Mouse (Mus musculus): Measurements from ENCODE around the gene Epdr1. TPM values are rescaled to one million over a fixed set of nuclear protein-coding genes. Genes with fewer than 3 reads are reported as not detected.

Gene Epdr1
- total RNA-seq (2022) = 10 to 100 TPM; 22.3 to 29.1 (median 24.1) TPM

GRCm38 (mm10) chr13:19619216-19619927, at the start of gene Epdr1:
Epdr1 (minus strand) TSS chr13:19619927.
- DNase-seq (ENCODE audit: low spot score) = peak; percentile 27

DNA sequence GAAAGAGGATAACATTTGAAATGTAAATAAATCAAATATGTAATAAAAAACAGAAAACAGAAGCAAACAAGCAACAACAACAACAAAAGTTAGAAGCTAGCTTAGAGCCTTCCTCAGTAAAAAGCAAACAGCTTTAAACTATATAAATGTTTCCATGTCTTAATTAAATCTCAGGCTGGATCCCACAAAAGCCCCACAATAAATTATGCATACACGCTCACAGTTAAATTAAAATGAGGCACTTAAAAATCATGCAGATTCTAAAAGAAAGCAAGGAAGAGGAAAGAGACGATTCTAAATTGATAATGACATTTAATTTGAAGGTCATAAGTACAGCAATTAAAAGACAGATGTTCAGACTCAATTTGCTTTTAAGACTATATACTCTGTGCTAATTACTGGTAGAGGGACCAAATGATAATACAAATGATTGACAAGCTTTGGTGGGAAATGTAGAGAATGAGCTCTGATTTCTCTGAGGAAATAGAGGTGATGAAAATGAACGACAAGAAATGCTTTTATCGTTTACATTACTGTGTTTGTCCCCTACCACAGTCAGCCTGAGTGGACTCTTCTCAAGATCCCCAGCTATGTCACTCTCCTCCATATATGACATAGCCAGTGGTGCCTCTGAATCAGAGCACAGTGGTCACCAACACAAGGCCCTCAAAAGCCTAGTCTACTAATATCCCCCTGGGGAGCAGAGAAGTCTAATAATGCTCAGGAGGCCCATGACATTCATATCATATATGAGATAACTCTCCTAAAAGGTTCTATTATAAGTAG, 48.8 kb upstream of the Epdr1 start:
- DNase-seq (ENCODE audit: low spot score) = no peak

- no peak for DNase-seq (ENCODE audit: low spot score)
Observed at GRCm38 (mm10) chr13:19652405-19652804, 32.7 kb upstream of the Epdr1 start.

GRCm38 (mm10) chr13:19649824-19650223, 30.1 kb upstream of the Epdr1 start:
- no peak for DNase-seq (ENCODE audit: low spot score)

DNA sequence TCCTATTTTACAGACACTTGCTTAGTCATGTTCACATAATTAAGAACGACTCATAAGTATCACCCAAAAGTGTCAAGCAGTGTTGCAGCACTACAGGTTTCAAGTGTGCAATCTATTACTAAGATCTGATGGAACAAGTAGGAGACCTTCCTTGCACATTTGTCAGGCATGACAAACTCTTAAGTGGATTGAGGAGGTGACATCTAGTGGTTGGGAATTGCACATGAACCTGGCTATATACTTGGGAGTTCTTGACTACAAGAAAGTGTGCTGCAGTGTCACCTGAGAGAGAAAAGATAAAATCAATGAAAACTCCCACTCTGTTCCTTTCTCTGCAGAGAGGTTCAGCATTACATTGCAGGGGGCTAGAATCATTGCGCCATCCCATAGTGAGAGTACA, 24.5 kb upstream of the Epdr1 start:
- DNase-seq (ENCODE audit: low spot score) = no peak

DNA sequence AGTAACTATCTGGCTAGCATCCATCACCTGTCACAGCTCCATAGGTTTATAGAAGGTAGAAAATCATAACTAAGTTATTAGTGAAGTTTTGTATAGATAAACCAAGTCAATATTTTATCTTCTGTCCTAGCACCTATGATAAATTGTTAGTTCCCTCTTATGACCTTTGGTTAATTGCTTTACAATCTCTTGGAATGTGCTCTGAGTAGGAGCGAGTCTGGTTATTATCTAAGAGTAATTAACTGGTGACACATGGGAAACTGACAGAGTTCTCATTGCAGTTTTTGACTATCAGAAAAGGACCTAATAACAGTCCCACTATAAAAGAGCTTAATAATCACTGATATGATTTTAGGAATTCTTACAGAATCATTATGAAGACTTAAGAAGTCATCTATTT, 23.8 kb upstream of the Epdr1 start:
- no peak for DNase-seq (ENCODE audit: low spot score)

- DNase-seq (ENCODE audit: low spot score) = no peak
Observed at GRCm38 (mm10) chr13:19640203-19640851, 20.6 kb upstream of the Epdr1 start.

GRCm38 (mm10) chr13:19636131-19636530, 16.4 kb upstream of the Epdr1 start:
- DNase-seq (ENCODE audit: low spot score) = no peak

GRCm38 (mm10) chr13:19630768-19631709, 11.3 kb upstream of the Epdr1 start:
- no peak for DNase-seq (ENCODE audit: low spot score)

GRCm38 (mm10) chr13:19626473-19626872, 6.7 kb upstream of the Epdr1 start:
- no peak for DNase-seq (ENCODE audit: low spot score)

DNA sequence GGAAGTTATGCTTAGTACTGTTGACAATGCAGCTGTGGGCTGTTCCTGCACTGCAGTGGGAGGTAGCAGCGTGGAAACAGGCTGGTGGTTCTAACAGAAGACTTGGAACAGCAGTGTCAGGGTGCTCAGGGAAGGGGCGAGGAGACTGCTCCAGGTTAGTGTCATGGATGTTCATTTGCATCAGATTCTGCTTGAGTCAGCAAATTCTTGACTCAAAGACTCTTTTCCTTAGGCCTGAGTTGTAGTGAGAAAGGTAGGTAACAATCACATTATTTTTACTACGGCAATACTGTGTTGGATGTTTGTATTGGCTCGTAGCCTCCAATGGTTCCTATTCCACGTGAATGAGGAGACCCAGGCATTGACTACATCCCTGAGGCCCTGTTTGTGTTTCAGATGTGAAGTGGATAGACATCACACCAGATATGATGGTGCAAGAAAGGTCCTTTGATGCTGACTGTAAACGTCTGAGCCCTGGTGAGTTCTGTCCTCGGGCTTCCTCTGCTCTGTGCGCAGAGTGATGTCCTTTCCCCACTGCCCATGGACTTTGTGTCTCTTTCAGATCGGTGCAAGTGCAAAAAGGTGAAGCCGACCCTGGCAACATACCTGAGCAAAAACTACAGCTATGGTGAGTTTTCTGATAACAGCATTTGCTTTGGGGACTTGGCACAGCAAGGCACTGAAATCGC, 5.0 kb upstream of the Epdr1 start:
- DNase-seq (ENCODE audit: low spot score) = no peak

DNA sequence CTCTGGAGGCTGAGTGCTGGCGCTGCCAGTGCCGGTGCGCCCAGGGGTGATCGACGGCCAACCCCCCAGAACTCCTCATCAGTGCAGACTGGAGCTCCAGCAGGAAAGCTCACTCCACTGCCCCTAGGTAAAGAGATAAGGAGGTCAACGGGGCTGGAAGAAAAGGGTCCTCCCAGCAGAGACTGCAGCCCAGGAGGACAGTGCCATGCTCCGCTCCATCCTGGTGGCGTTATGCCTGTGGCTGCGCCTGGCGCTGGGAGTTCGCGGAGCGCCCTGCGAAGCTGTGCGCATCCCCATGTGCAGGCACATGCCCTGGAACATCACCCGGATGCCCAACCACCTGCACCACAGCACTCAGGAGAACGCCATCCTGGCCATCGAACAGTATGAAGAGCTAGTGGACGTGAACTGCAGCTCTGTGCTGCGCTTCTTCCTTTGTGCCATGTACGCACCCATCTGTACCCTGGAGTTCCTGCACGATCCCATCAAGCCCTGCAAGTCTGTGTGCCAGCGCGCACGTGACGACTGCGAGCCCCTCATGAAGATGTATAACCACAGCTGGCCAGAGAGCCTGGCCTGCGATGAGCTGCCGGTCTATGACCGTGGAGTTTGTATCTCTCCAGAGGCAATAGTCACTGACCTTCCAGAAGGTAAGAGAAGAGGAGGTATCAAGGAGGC, 3.6 kb upstream of the Epdr1 start:
- DNase-seq (ENCODE audit: low spot score) = no peak

- DNase-seq (ENCODE audit: low spot score) = peak; percentile 38
Observed at GRCm38 (mm10) chr13:19622573-19623227, 3.0 kb upstream of the Epdr1 start, which contains the start of gene Sfrp4. Sfrp4 (plus strand) TSS chr13:19623104.

DNA sequence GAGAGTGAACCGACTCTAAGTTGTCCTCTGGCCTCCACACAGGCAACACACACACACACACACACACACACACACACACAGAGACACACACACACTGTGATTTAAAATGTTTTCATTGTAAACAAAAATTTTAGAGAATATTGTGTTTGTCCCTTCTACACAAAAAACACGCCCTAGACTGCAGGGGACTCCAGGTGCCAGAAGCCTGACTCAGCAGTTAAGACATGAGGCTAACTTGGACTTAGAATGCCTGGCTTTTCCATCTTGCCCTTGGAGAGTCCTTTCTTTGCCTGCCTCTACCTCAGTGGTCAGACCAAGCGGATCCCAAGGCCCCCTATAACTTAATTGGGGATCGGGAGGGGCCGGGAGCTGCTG, 899 bp downstream of the Epdr1 start:
- DNase-seq (ENCODE audit: low spot score) = no peak

DNA sequence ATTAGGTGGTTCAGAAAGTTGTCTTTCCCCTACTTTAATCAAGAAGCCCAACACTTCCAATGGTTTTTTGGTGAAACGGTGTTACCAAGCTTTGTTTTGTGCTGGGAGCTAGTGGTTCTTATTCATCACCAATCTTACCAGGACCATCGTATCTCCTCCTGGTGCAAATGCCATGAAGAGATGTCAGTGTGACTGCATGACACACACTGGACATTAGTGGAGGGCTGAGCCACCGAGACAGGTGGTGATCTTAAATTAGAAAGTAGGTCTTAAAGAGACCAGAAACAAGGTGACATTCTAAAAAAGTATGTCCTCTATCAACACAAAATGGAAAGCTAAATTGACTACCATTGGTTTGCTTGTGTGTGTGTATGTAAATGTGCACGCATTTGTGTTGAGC, 1.6 kb downstream of the Epdr1 start:
- no peak for DNase-seq (ENCODE audit: low spot score)

GRCm38 (mm10) chr13:19614311-19614710, 5.4 kb downstream of the Epdr1 start:
- no peak for DNase-seq (ENCODE audit: low spot score)

DNA sequence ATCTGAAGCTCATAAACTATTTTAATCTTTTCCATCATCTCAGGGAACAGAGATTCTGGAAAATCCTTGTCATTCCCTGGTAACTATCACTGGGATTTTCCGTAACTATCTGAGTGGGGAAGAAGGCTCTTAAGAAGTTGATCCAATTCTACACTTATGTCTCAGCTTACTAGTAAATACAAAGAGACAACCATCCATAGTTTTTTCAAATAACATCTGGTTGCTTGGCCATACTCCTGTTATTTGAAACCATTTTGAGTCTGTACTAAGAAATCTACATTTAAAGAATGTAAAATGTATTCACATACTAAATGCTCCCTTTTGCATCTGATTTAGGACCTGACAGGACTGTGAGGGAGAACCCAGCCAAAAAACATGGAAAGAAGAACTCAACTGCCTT, 6.3 kb downstream of the Epdr1 start:
- no peak for DNase-seq (ENCODE audit: low spot score)

DNA sequence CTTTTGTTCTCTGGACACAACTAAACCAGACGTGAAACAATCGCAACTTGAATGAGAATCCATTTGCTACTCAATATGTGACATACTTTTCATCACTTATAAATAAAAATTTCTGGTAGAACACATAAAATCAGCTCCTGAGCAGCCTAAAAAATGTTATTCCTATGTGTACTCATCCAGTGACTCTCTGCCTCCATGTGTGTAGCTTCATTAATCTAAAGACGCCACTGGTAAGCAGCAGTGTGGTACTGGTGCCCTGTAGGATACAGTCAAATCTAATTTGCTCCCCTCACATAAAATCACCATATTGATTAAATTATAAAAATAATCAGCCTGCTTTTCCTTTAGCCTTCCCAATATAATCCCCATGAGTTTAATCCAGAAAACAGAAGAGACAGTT, 6.8 kb downstream of the Epdr1 start:
- no peak for DNase-seq (ENCODE audit: low spot score)

GRCm38 (mm10) chr13:19612348-19612747, 7.4 kb downstream of the Epdr1 start:
- no peak for DNase-seq (ENCODE audit: low spot score)

- DNase-seq (ENCODE audit: low spot score) = no peak
Observed at GRCm38 (mm10) chr13:19608120-19608519, 11.6 kb downstream of the Epdr1 start.

Data from heart, adult 8-10 months (tissue).